Mouse (Mus musculus) left cerebral cortex, adult 9 months (tissue): ENCODE results near the gene Lmo2.
A peak's percentile ranks its signal among the peaks of the same experiment; 100 is the strongest.
"Not testable (repeated sequence)": the region's sequence is repeated elsewhere in the genome, so short reads cannot be mapped to it uniquely, and the experiment has no call there.

Source experiments
- DNase-seq, 2 experiments: peaks; one replicate each; pipeline ENCODE4 v3.0.0; 2022; ENCODE audit warnings: low spot score in 2 of 2

The Lmo2 gene

GRCm38 (mm10) chr2:103977716-103978115, 19.9 kb downstream of the Lmo2 start:
- DNase-seq, result no peak

- DNase-seq, result peak in 1 of 2 experiments; percentile 67
These were observed 24.5 kb downstream of the Lmo2 start for GRCm38 (mm10) chr2:103982250-103982649.

- DNase-seq, result no peak
These were observed 25.4 kb downstream of the Lmo2 start for GRCm38 (mm10) chr2:103983146-103983545.

DNA sequence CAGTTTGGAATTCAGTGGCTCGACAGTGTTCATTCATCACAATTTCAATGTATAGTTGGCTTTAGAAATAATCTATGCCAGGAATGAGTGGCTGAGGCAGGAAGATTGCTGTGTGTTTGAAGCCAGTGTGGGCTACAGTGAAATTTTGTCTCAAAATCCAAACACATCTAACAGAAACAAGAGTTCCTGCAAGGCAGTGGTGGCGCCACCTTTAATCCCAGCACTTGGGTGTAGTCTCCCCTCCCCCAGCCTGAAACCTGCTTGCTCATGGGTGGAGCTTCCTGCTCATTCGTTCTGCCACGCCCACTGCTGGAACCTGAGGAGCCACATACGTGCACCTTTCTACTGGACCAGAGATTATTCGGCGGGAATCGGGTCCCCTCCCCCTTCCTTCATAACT, 29.8 kb downstream of the Lmo2 start:
- not testable (repeated sequence) for DNase-seq

- no peak for DNase-seq
These were observed 31.9 kb downstream of the Lmo2 start for GRCm38 (mm10) chr2:103989724-103990123.

DNA sequence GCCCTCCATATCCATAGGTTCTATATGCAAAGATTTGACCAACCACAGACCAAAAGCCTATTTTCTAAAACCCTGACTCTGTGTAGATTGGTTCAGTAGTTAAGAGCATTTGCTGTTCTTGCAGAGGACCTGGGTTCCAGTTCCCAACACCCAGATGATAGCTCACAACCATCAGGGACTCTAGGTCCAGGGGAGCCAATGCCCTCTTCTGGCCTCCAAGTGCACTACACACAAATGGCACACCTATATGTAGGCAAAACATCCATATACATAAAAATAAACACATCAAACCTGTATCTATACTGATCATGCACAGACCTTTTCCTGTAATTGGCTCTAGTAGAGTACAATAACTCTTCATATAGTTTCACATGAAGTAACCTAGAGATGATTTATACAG, 33.5 kb downstream of the Lmo2 start:
- no peak for DNase-seq

- DNase-seq, result no peak
These were observed 34.4 kb downstream of the Lmo2 start for GRCm38 (mm10) chr2:103992162-103992561.

DNA sequence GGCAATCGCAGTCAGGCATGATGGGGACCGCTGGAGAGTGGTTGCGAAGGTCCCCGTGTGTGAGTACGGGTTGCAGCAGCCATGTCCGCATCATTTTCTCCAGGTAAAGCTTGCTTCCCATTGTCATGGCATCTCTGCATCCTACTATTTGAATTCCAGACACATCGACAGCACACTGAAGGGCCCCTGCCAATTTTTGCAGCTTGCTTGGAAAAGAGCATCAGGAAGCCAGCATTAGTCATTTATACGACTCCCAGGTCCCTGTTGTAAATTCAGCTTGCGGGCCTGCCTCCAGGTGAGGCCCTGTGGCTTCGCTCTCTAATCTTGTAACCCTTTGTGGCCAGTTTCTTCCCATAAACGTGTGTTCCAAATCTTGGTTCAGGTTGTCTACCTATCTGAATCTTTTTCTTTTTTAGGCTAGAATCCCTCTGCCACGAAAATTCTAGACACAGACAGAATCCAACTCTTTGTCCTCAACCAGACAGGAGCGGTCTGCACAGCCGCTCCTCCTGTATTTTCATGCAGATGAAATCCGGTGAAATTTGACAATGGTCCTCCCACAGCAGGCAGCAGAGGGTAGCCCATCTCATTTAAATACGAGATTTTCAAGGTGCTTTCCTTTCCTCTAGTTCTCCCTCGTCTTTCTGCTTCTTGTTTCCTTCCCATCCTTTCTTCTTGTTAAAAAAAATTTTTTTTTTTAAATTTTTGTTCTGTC, 35.0 kb downstream of the Lmo2 start:
- DNase-seq, result no peak

DNA sequence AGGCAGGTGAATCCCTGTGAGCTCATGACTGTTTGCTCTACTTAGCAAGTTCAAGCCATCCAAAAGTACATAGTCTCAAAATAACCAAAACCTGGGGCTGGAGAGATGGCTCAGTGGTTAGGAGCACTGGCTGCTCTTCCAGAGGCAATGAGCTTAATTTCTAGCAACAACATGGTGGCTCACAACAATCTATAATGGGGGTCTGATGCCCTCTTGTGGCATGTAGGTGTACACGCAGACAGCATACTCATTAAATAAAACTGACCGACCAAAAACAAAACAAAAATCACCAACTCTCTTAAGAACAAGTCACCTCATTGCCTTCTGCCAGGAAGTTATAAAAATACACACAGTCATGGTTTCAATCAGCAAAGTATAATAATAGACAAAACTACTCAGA, 43.3 kb downstream of the Lmo2 start:
- DNase-seq, result no peak

GRCm38 (mm10) chr2:104001861-104002260, 44.1 kb downstream of the Lmo2 start:
- DNase-seq, result no peak

- peak; percentile 27 to 81 for DNase-seq
These were observed 45.1 kb downstream of the Lmo2 start for GRCm38 (mm10) chr2:104002711-104003413.

DNA sequence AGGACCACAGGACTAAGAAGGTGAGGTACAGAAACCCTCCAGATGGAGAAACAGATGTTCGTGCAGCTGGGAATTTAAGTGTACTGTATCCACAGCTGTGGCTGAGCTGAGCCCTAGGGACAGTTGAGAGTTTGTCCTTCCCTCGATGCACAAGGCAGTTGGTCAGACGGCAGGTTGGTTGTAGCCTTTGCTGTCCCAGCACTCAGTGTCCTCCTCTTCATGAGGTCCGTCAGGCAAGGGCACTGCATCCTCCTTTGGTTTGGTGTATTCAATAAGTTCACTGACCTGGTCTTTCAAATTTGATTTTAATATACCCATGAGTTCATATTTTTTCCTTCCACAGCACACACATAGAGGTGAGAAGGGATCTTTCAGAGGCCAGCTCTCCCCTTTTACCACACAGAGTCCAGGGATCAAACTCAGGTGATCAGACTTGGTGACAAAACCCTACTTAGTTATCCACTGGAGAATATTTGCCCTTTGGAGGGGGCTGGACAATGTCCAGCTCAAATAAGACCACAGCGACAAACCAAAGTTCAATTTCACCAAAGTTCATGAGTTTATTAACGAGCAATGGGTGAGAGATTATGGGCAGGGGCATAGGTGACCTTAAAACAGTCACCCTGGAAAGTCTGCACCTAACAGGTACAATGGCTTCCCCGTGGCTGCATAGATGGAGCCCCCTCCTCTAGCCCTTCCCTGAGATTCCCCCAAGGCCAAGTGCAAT, 50.2 kb downstream of the Lmo2 start:
- DNase-seq, result no peak

DNA sequence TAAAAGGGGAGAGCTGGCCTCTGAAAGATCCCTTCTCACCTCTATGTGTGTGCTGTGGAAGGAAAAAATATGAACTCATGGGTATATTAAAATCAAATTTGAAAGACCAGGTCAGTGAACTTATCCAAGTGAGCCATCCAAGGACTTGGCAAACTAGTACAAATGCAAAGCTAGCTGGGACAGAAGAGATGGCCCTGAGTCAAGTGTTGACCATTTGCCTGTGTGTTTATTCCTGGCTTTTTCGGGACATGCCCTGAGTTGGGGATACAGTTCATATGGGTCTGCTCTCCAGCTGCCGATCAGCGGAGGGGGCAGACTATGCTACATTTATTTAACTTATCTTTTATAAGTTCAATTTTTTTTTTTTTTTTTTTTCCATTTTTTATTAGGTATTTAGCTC, 51.1 kb downstream of the Lmo2 start:
- not testable (repeated sequence) for DNase-seq

GRCm38 (mm10) chr2:104023096-104023495, 65.3 kb downstream of the Lmo2 start:
- no peak for DNase-seq

DNA sequence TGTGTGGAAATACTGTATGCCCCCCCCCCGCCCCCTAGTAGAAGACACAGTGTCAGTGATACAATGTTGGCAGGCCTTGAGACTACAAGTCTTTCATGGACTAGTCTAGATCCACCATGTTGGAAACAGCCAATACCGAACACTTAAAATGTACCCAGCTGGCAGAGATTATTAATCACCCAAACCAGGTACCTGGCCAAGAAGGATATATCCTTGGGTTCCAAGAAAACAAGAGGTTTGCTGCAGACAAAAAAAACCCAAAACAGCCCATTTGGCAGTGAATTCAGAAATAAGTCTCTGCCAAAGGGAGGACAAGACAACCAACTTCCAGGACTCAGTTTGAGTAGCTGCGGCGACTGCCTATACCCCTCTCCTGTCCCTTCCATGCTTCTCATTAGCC, 66.9 kb downstream of the Lmo2 start:
- no peak for DNase-seq

GRCm38 (mm10) chr2:104027458-104028138, 69.8 kb downstream of the Lmo2 start, which contains the start of gene Fbxo3:
TSS of gene Fbxo3 (plus strand) at chr2:104027721.
- peak; percentile 53 to 87 for DNase-seq

DNA sequence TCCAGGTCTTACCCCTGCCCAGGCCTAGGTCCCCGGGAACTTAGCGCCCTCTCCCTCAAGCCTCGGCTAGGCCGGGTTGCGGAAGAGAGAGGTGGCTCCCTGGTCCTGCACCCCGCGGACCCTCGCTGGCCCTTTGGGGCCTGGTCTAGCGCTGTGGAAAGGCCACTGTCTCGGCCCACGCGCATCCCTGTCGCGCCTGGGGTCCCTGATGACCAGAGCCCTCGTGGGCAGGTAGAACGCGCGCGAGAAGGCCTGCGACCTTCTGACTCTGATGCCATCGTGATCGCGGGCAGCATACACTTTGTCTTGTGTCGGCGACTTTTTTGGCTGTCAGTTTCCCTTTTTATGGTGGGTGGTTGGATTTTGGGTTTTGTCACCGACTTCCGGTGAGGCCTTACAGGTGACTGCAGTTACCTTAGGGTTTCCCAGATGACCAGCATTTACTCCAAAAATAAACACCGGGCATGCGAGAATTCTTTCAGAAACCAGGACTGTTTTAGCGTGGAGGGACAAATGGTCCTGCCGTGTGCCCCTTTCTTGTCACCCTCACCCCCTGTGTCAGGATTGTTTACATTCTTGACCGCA, 70.4 kb downstream of the Lmo2 start, which contains the start of gene 4931422A03Rik:
4931422A03Rik (minus strand) TSS at position 223 of the 585 bp plus-strand sequence.
- no peak for DNase-seq

- DNase-seq, result no peak
These were observed 71.3 kb downstream of the Lmo2 start for GRCm38 (mm10) chr2:104029074-104029473.

- no peak for DNase-seq
These were observed 72.6 kb downstream of the Lmo2 start for GRCm38 (mm10) chr2:104030381-104030780.
